Mouse (Mus musculus): ENCODE measurements around the gene Enkur. TPM values are rescaled to one million over a fixed set of nuclear protein-coding genes. Genes with fewer than 3 reads are reported as not detected.

Enkur gene
- polyA plus RNA-seq, 1 experiment from 2014 or later, result 1.1 TPM

DNA sequence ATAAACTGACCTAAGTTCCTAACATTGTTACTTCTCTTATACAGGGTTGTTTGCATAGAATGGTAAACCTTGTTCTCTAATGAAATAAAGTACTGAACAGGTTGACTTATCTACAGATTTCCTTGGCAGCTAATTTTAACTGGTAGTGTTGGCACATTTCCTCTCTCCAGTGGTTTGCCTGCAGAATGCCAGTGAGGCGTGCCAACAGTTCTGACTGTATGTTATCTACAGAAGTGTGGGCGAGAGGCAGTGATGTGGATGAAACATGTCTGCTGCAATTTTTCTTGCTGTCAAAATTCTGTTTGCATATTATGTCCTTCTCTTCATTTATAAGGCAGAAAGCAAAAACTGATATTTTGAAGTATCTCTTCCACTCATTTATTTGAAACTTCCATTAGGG, 2.4 kb downstream of the Enkur start:
- WGBS, result 85% methylated on average over 2 of the region's 2 CpGs
- no peak for DNase-seq (ENCODE audit: low spot score, missing footprints)
- Histone ChIP-seq H3K9ac (ENCODE audit: low read length) (no peak overlapping the region), H3K9me3 (ENCODE audit: control insufficient read depth, low read length) (no peaks in the 10 kb centered on the region), H3K27me3 (ENCODE audit: control insufficient read depth, insufficient read depth, low read length) (no peaks in the 10 kb centered on the region), H3K4me1 (ENCODE audit: control insufficient read depth, insufficient read depth, low read length) (peaks cover 9% of the 10 kb centered on the region; the same call in 1 of the 2 replicates), H3K4me3 (ENCODE audit: low read depth, low read length) (no peak overlapping the region), H3K36me3 (ENCODE audit: control insufficient read depth, insufficient read depth, low read length) (no peaks in the 10 kb centered on the region), H3K27ac (ENCODE audit: low read depth, low read length) (no peak overlapping the region), H3K4me2 (no peak overlapping the region)
- no peak for ATAC-seq (ENCODE audit: low FRiP score)

DNA sequence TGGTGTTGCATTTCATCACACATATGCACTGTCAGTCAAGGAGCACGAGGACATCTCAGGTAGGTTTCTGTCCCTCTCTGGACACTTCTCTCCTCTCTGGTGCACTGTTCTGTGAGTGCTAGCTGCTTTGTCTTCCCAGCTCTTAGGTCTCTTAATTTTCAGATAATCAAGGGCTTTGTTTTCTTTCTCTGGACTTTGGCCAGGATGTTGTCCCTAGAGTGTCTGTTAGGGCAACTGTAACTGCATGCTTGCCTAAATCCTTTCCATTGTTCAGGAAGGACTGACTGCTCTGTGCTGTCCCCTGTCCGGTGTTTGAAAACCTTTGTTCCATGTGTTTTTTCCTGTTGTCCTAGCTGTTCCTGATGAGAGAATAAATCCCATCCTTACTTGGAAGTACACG, 6.1 kb downstream of the Enkur start:
- no peaks in the 10 kb centered on the region for H3K27me3 ChIP-seq (ENCODE audit: control insufficient read depth, insufficient read depth, low read length)
- no peak for ATAC-seq (ENCODE audit: low FRiP score)
- no peaks in the 10 kb centered on the region for H3K9me3 ChIP-seq (ENCODE audit: control insufficient read depth, low read length)
- DNase-seq (ENCODE audit: low spot score, missing footprints), result no peak
- no peaks in the 10 kb centered on the region for H3K4me1 ChIP-seq (ENCODE audit: control insufficient read depth, insufficient read depth, low read length)
- H3K36me3 ChIP-seq (ENCODE audit: control insufficient read depth, insufficient read depth, low read length), result no peaks in the 10 kb centered on the region
- no peak overlapping the region for H3K9ac ChIP-seq (ENCODE audit: low read length)
- WGBS, result 69% methylated on average over 3 of the region's 3 CpGs
- H3K4me2 ChIP-seq, result no peak overlapping the region
- no peak overlapping the region for H3K27ac ChIP-seq (ENCODE audit: low read depth, low read length)
- H3K4me3 ChIP-seq (ENCODE audit: low read depth, low read length), result no peak overlapping the region

DNA sequence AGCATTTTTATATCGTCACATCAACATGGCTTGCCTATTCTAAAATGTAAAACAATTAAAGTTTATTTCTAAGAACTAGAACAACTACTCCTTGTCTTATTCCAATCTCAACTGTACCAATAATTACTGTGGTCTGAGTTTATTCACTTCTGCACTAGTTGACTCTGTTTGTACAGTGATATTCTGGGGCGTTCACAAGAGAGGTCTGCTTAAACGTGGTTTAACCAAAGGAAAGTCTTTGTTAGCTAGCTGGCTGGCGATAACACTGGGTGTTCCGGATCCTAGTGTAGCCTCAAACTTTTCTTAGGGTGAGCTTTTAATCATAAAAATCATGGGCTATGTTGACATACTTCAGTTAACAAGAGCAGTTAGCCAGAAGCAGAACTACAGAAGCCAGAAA, 9.9 kb downstream of the Enkur start:
- no peak overlapping the region for H3K9ac ChIP-seq (ENCODE audit: low read length)
- ATAC-seq (ENCODE audit: low FRiP score), result no peak
- no peaks in the 10 kb centered on the region for H3K36me3 ChIP-seq (ENCODE audit: control insufficient read depth, insufficient read depth, low read length)
- DNase-seq (ENCODE audit: low spot score, missing footprints), result no peak
- H3K27ac ChIP-seq (ENCODE audit: low read depth, low read length), result no peak overlapping the region
- no peaks in the 10 kb centered on the region for H3K9me3 ChIP-seq (ENCODE audit: control insufficient read depth, low read length)
- WGBS, result 93% methylated on average over 5 of the region's 5 CpGs
- no peaks in the 10 kb centered on the region for H3K4me1 ChIP-seq (ENCODE audit: control insufficient read depth, insufficient read depth, low read length)
- no peak overlapping the region for H3K4me2 ChIP-seq
- no peaks in the 10 kb centered on the region for H3K27me3 ChIP-seq (ENCODE audit: control insufficient read depth, insufficient read depth, low read length)
- H3K4me3 ChIP-seq (ENCODE audit: low read depth, low read length), result no peak overlapping the region

DNA sequence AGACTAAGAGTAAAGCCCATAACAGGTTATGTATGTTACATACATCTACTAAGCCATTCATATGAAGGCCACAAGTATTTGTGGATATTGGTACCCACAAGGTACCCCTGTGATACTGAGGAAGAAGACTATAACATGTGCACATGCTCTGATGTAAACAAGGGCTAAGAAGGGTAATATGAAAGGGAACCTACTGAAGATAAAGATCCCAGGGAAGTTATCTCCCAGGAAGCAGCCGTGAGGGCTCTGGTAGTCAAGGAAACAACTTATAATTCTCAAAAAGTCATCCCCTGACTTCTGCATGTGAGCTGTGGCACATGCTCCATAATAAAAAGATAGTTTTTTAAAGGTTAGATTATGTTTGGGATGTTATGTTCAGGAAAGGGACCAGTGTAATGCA, 13.9 kb downstream of the Enkur start:
- H3K4me3 ChIP-seq (ENCODE audit: low read depth, low read length), result no peak overlapping the region
- WGBS, result 77% methylated on average over 1 of the region's 1 CpGs
- no peaks in the 10 kb centered on the region for H3K36me3 ChIP-seq (ENCODE audit: control insufficient read depth, insufficient read depth, low read length)
- H3K4me2 ChIP-seq, result no peak overlapping the region
- no peak overlapping the region for H3K27ac ChIP-seq (ENCODE audit: low read depth, low read length)
- ATAC-seq (ENCODE audit: low FRiP score) (no peak), DNase-seq (ENCODE audit: low spot score, missing footprints) (no peak)
- H3K27me3 ChIP-seq (ENCODE audit: control insufficient read depth, insufficient read depth, low read length), result no peaks in the 10 kb centered on the region
- H3K4me1 ChIP-seq (ENCODE audit: control insufficient read depth, insufficient read depth, low read length), result no peaks in the 10 kb centered on the region
- no peak overlapping the region for H3K9ac ChIP-seq (ENCODE audit: low read length)
- no peaks in the 10 kb centered on the region for H3K9me3 ChIP-seq (ENCODE audit: control insufficient read depth, low read length)

DNA sequence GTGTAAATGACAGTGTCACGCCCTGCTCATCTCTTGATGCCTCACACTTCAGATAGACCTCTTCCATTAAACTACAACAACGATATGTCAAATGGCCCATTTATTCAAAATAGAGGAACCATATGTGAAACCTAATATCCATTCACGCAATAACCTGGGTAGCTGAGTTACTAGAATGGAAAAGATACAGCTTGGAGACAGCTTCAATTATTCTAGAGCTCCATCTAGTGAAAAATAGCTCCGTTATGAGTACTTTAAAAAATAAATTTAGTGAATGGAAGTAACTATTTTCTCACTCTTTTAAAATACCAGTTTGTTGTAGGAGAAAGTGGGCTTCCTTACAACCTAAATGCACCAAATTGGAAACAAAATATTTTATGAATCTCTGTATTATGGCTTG, 16.6 kb downstream of the Enkur start:
- H3K4me1 ChIP-seq (ENCODE audit: control insufficient read depth, insufficient read depth, low read length), result no peaks in the 10 kb centered on the region
- H3K4me2 ChIP-seq, result no peak overlapping the region
- H3K27ac ChIP-seq (ENCODE audit: low read depth, low read length), result no peak overlapping the region
- DNase-seq (ENCODE audit: low spot score, missing footprints) (no peak), ATAC-seq (ENCODE audit: low FRiP score) (no peak)
- no peak overlapping the region for H3K9ac ChIP-seq (ENCODE audit: low read length)
- no peaks in the 10 kb centered on the region for H3K36me3 ChIP-seq (ENCODE audit: control insufficient read depth, insufficient read depth, low read length)
- no peaks in the 10 kb centered on the region for H3K9me3 ChIP-seq (ENCODE audit: control insufficient read depth, low read length)
- no peaks in the 10 kb centered on the region for H3K27me3 ChIP-seq (ENCODE audit: control insufficient read depth, insufficient read depth, low read length)
- 87% methylated on average over 4 of the region's 4 CpGs for WGBS
- H3K4me3 ChIP-seq (ENCODE audit: low read depth, low read length), result no peak overlapping the region

DNA sequence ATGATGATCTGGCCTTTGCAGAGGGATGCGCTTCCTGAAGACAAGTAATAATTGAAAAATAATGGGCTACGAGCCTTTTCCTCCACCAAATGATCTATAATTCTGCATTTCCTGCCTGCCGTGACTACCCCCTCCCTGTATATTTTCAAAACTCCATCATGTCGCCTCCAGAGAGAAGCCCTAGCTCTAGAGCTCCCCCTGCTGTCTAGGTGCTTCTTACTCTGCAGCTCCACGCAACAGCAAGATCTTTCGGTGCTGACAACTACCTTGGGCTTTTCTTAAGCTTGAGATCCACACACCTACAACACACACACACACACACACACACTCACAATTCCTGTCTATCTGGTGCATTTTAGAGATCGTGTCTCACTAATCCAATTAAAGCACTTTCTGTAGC, 17.6 kb downstream of the Enkur start:
- Histone ChIP-seq H3K36me3 (ENCODE audit: control insufficient read depth, insufficient read depth, low read length) (no peaks in the 10 kb centered on the region; the same call in 1 of the 2 replicates), H3K9me3 (ENCODE audit: control insufficient read depth, low read length) (no peaks in the 10 kb centered on the region), H3K27ac (ENCODE audit: low read depth, low read length) (no peak overlapping the region), H3K9ac (ENCODE audit: low read length) (no peak overlapping the region), H3K4me3 (ENCODE audit: low read depth, low read length) (no peak overlapping the region), H3K4me2 (no peak overlapping the region), H3K27me3 (ENCODE audit: control insufficient read depth, insufficient read depth, low read length) (no peaks in the 10 kb centered on the region), H3K4me1 (ENCODE audit: control insufficient read depth, insufficient read depth, low read length) (no peaks in the 10 kb centered on the region)
- no peak for DNase-seq (ENCODE audit: low spot score, missing footprints)
- no peak for ATAC-seq (ENCODE audit: low FRiP score)
- 56% methylated on average over 7 of the region's 7 CpGs for WGBS

DNA sequence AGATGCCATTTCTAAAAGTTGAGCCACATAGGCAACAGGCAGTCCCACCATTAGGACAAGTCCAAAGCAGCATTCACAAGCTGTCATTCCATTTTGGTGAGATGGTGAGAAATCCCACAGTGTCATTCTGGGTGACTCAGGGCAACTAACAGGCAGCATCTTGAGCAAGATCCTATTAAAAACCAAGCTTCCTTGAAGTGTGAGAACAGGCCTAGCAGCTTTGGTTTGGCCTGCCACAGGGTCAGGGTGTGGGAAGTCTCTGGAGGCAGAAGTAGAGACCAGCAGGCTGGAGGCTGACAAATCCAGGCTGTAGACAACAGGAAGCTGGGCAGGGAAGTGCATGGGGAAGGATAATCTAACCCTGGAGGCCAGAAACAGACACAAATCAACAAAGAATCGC, 22.4 kb downstream of the Enkur start:
- Histone ChIP-seq H3K27me3 (ENCODE audit: control insufficient read depth, insufficient read depth, low read length) (no peaks in the 10 kb centered on the region), H3K27ac (ENCODE audit: low read depth, low read length) (no peak overlapping the region), H3K9ac (ENCODE audit: low read length) (no peak overlapping the region), H3K9me3 (ENCODE audit: control insufficient read depth, low read length) (no peaks in the 10 kb centered on the region), H3K4me2 (no peak overlapping the region), H3K4me3 (ENCODE audit: low read depth, low read length) (no peak overlapping the region), H3K4me1 (ENCODE audit: control insufficient read depth, insufficient read depth, low read length) (no peaks in the 10 kb centered on the region), H3K36me3 (ENCODE audit: control insufficient read depth, insufficient read depth, low read length) (no peaks in the 10 kb centered on the region; the same call in 1 of the 2 replicates)
- WGBS, result 77% methylated on average over 1 of the region's 1 CpGs
- DNase-seq (ENCODE audit: low spot score, missing footprints), result peak; percentile 47
- no peak for ATAC-seq (ENCODE audit: low FRiP score)

DNA sequence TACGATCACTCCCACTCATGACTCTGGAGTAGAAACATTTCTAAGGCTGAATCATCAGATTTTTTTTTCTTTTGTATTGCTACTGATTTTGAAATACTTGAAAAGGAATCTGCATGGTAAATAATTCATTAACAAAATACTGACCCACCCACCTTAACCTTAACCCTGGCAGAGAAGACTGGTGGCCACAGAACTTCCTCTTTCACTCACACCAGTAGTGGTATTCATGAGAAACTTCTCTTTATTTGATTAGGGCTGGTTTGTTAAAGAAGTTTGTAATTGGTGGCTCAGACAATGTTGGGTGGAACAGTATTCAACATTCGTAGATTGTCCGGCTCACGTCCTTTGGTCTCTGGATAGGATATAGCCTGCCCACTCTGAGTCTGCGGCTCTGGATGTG, 26.0 kb downstream of the Enkur start:
- no peak for ATAC-seq (ENCODE audit: low FRiP score)
- peak; percentile 21 for DNase-seq (ENCODE audit: low spot score, missing footprints)
- Histone ChIP-seq H3K9ac (ENCODE audit: low read length) (no peak overlapping the region), H3K4me3 (ENCODE audit: low read depth, low read length) (no peak overlapping the region), H3K27me3 (ENCODE audit: control insufficient read depth, insufficient read depth, low read length) (no peaks in the 10 kb centered on the region), H3K9me3 (ENCODE audit: control insufficient read depth, low read length) (no peaks in the 10 kb centered on the region), H3K4me2 (no peak overlapping the region), H3K4me1 (ENCODE audit: control insufficient read depth, insufficient read depth, low read length) (no peaks in the 10 kb centered on the region), H3K36me3 (ENCODE audit: control insufficient read depth, insufficient read depth, low read length) (no peaks in the 10 kb centered on the region; the same call in 1 of the 2 replicates), H3K27ac (ENCODE audit: low read depth, low read length) (no peak overlapping the region)
- WGBS, result 95% methylated on average over 5 of the region's 5 CpGs

DNA sequence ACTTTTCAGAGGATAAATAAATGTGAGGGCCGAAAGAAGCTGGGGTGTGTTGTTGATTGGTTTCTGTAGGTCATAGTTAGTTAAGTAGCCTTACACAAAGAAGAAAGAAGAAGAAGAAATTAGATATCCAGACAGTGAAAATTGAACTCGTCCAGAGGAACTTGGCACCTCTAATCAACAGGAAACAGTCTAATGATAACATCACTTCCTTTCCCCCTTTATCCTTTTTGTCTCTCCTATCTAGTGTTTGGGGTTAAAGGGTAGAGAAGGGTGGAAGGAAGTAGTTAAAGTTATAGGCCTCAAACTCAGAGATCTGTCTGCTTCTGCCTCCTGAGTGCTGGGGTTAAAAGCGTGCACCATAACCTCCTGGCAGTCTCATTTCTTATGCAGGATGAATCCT, 32.4 kb downstream of the Enkur start:
- Histone ChIP-seq H3K9me3 (ENCODE audit: control insufficient read depth, low read length) (no peaks in the 10 kb centered on the region; the same call in 1 of the 2 replicates), H3K4me2 (no peak overlapping the region), H3K36me3 (ENCODE audit: control insufficient read depth, insufficient read depth, low read length) (no peaks in the 10 kb centered on the region), H3K9ac (ENCODE audit: low read length) (no peak overlapping the region), H3K4me1 (ENCODE audit: control insufficient read depth, insufficient read depth, low read length) (no peaks in the 10 kb centered on the region), H3K4me3 (ENCODE audit: low read depth, low read length) (no peak overlapping the region), H3K27me3 (ENCODE audit: control insufficient read depth, insufficient read depth, low read length) (no peaks in the 10 kb centered on the region), H3K27ac (ENCODE audit: low read depth, low read length) (no peak overlapping the region)
- DNase-seq (ENCODE audit: low spot score, missing footprints) (peak; percentile 69), ATAC-seq (ENCODE audit: low FRiP score) (no peak)
- 84% methylated on average over 3 of the region's 3 CpGs for WGBS

DNA sequence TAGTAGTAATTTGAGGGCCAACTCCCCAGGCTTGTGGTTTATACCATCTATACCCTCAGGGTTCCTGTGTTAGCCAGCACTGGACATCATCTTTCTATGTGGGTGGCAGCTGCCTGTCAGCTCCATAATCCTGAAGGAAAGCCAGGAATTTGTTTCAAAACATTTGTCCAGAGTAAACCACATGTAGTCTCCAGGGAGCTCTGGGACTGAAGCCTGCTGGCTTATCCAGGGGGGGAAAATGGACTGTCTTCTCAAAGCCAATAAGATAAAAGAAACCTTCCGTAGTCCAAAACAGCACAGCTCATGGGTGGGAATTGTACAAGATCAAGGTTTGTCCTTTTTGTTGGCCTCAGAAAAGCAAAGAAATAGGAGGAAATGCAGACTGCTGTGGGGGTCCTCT, 37.2 kb downstream of the Enkur start:
- Histone ChIP-seq H3K27ac (ENCODE audit: low read depth, low read length) (no peak overlapping the region), H3K27me3 (ENCODE audit: control insufficient read depth, insufficient read depth, low read length) (no peaks in the 10 kb centered on the region), H3K4me3 (ENCODE audit: low read depth, low read length) (no peak overlapping the region), H3K9me3 (ENCODE audit: control insufficient read depth, low read length) (no peaks in the 10 kb centered on the region; the same call in 1 of the 2 replicates), H3K4me2 (no peak overlapping the region), H3K9ac (ENCODE audit: low read length) (no peak overlapping the region), H3K4me1 (ENCODE audit: control insufficient read depth, insufficient read depth, low read length) (no peaks in the 10 kb centered on the region), H3K36me3 (ENCODE audit: control insufficient read depth, insufficient read depth, low read length) (no peaks in the 10 kb centered on the region)
- no peak for ATAC-seq (ENCODE audit: low FRiP score)
- 97% methylated on average over 1 of the region's 1 CpGs for WGBS
- DNase-seq (ENCODE audit: low spot score, missing footprints), result no peak
